Mouse (Mus musculus): ENCODE results near the gene S100a14. TPM values are rescaled to one million over a fixed set of nuclear protein-coding genes. Genes with fewer than 3 reads are reported as not detected.

The S100a14 gene
- polyA plus RNA-seq (2016; fragmentation: Nextera tagmentation; extraction: Ambion mirVana), result 0.66 TPM in 1 of 2 replicates, not detected in the other

GRCm38 (mm10) chr3:90526580-90526979 is at the start of gene S100a14:
TSS of gene S100a14 (plus strand) at chr3:90526856.
- H3K9ac ChIP-seq, result no peak within 1 kb of the TSS
- H3K4me1 ChIP-seq, result no peaks in the 10 kb centered on the region
- no peak for ATAC-seq (ENCODE audit: low FRiP score)
- no peaks in the 10 kb centered on the region for H3K9me3 ChIP-seq (replicated peaks)
- no peak within 1 kb of the TSS for H3K27ac ChIP-seq
- H3K27me3 ChIP-seq, result 0 out of 2 replicates have a peak, but pooled peaks cover 4% of the 10 kb centered on the region
- H3K4me2 ChIP-seq (replicated peaks), result no peak within 1 kb of the TSS
- H3K4me3 ChIP-seq, result no peak within 1 kb of the TSS
- no peaks in the 10 kb centered on the region for H3K36me3 ChIP-seq
- WGBS, result 72% methylated on average over 5 of the region's 5 CpGs

- Histone ChIP-seq H3K9me3 (replicated peaks) (no peaks in the 10 kb centered on the region), H3K27me3 (no peaks in the 10 kb centered on the region), H3K4me2 (replicated peaks) (no peak overlapping the region), H3K4me1 (peaks cover 6% of the 10 kb centered on the region), H3K9ac (no peak overlapping the region), H3K4me3 (no peak overlapping the region), H3K27ac (no peak overlapping the region), H3K36me3 (peaks cover 69% of the 10 kb centered on the region)
- WGBS, result 77% methylated on average over 5 of the region's 5 CpGs
- no peak for ATAC-seq (ENCODE audit: low FRiP score)
These were observed 39.7 kb upstream of the S100a14 start for GRCm38 (mm10) chr3:90486998-90487397.

GRCm38 (mm10) chr3:90488576-90488975 is 38.1 kb upstream of the S100a14 start:
- WGBS, result 93% methylated on average over 6 of the region's 6 CpGs
- peaks cover 53% of the 10 kb centered on the region for H3K36me3 ChIP-seq
- no peak for ATAC-seq (ENCODE audit: low FRiP score)

GRCm38 (mm10) chr3:90490696-90491256 is 35.9 kb upstream of the S100a14 start, which contains the start of gene Snapin:
TSS of gene Snapin (minus strand) at chr3:90491033.
- H3K9ac ChIP-seq, result peak within 1 kb of the TSS; percentile 67
- peak within 1 kb of the TSS; percentile 62 for H3K4me2 ChIP-seq (replicated peaks)
- H3K36me3 ChIP-seq, result peaks cover 43% of the 10 kb centered on the region
- H3K4me3 ChIP-seq, result peak within 1 kb of the TSS; percentile 71
- ATAC-seq (ENCODE audit: low FRiP score), result peak; percentile 98
- WGBS, result 1% methylated on average over 36 of the region's 37 CpGs
- peaks cover 6% of the 10 kb centered on the region for H3K4me1 ChIP-seq
- peak within 1 kb of the TSS; percentile 58; the same call in 1 of the 2 replicates for H3K27ac ChIP-seq
- no peaks in the 10 kb centered on the region for H3K9me3 ChIP-seq (replicated peaks)
- H3K27me3 ChIP-seq, result no peaks in the 10 kb centered on the region

More at GRCm38 (mm10) chr3:90488576-90488975, 38.1 kb upstream of the S100a14 start:
- H3K27ac ChIP-seq, result no peak overlapping the region
- H3K9me3 ChIP-seq (replicated peaks), result no peaks in the 10 kb centered on the region
- H3K27me3 ChIP-seq, result no peaks in the 10 kb centered on the region
- peaks cover 6% of the 10 kb centered on the region for H3K4me1 ChIP-seq
- no peak overlapping the region for H3K4me3 ChIP-seq
- H3K4me2 ChIP-seq (replicated peaks), result no peak overlapping the region
- H3K9ac ChIP-seq, result no peak overlapping the region

- 40% methylated on average over 2 of the region's 2 CpGs for WGBS
- Histone ChIP-seq H3K4me2 (replicated peaks) (no peak overlapping the region), H3K36me3 (peaks cover 43% of the 10 kb centered on the region), H3K27ac (no peak overlapping the region), H3K27me3 (no peaks in the 10 kb centered on the region), H3K9me3 (replicated peaks) (no peaks in the 10 kb centered on the region), H3K4me3 (no peak overlapping the region), H3K4me1 (peaks cover 6% of the 10 kb centered on the region), H3K9ac (no peak overlapping the region)
- peak; percentile 29 for ATAC-seq (ENCODE audit: low FRiP score)
These were observed 35.3 kb upstream of the S100a14 start for GRCm38 (mm10) chr3:90491350-90491749.

- Histone ChIP-seq H3K27me3 (no peaks in the 10 kb centered on the region), H3K27ac (no peak overlapping the region), H3K4me1 (peaks cover 6% of the 10 kb centered on the region), H3K4me2 (replicated peaks) (no peak overlapping the region), H3K4me3 (no peak overlapping the region), H3K9ac (no peak overlapping the region), H3K36me3 (peaks cover 44% of the 10 kb centered on the region), H3K9me3 (replicated peaks) (no peaks in the 10 kb centered on the region)
- 60% methylated on average over 4 of the region's 4 CpGs for WGBS
- ATAC-seq (ENCODE audit: low FRiP score), result no peak
These were observed 32.7 kb upstream of the S100a14 start for GRCm38 (mm10) chr3:90493831-90494540.

GRCm38 (mm10) chr3:90495850-90496525 is 30.7 kb upstream of the S100a14 start:
- no peak for ATAC-seq (ENCODE audit: low FRiP score)
- H3K27ac ChIP-seq, result no peak overlapping the region
- H3K36me3 ChIP-seq, result peaks cover 59% of the 10 kb centered on the region
- H3K9me3 ChIP-seq (replicated peaks), result no peaks in the 10 kb centered on the region
- no peaks in the 10 kb centered on the region for H3K4me1 ChIP-seq
- 95% methylated on average over 7 of the region's 7 CpGs for WGBS
- H3K9ac ChIP-seq, result no peak overlapping the region
- no peak overlapping the region for H3K4me3 ChIP-seq
- H3K4me2 ChIP-seq (replicated peaks), result no peak overlapping the region
- no peaks in the 10 kb centered on the region for H3K27me3 ChIP-seq

- no peak overlapping the region for H3K4me2 ChIP-seq (replicated peaks)
- H3K9ac ChIP-seq, result no peak overlapping the region
- peaks cover 75% of the 10 kb centered on the region for H3K36me3 ChIP-seq
These were observed 29.1 kb upstream of the S100a14 start for GRCm38 (mm10) chr3:90497597-90497996.

GRCm38 (mm10) chr3:90503444-90503843 is 23.2 kb upstream of the S100a14 start:
- Histone ChIP-seq H3K9me3 (replicated peaks) (no peaks in the 10 kb centered on the region), H3K27me3 (no peaks in the 10 kb centered on the region), H3K4me3 (no peak overlapping the region), H3K9ac (no peak overlapping the region), H3K4me1 (peaks cover 13% of the 10 kb centered on the region), H3K27ac (no peak overlapping the region), H3K4me2 (replicated peaks) (no peak overlapping the region), H3K36me3 (peaks cover 84% of the 10 kb centered on the region)
- no peak for ATAC-seq (ENCODE audit: low FRiP score)
- 90% methylated on average over 4 of the region's 4 CpGs for WGBS

More at GRCm38 (mm10) chr3:90497597-90497996, 29.1 kb upstream of the S100a14 start:
- Histone ChIP-seq H3K27ac (no peak overlapping the region), H3K9me3 (replicated peaks) (no peaks in the 10 kb centered on the region), H3K4me3 (no peak overlapping the region), H3K27me3 (no peaks in the 10 kb centered on the region), H3K4me1 (no peaks in the 10 kb centered on the region)
- ATAC-seq (ENCODE audit: low FRiP score), result no peak

GRCm38 (mm10) chr3:90505216-90505615 is 21.4 kb upstream of the S100a14 start:
- H3K9me3 ChIP-seq (replicated peaks), result no peaks in the 10 kb centered on the region
- 94% methylated on average over 5 of the region's 5 CpGs for whole genome bisulfite sequencing
- peaks cover 13% of the 10 kb centered on the region for H3K4me1 ChIP-seq
- H3K36me3 ChIP-seq, result peaks cover 66% of the 10 kb centered on the region
- no peak overlapping the region for H3K4me3 ChIP-seq
- H3K9ac ChIP-seq, result no peak overlapping the region
- no peak for ATAC-seq (ENCODE audit: low FRiP score)
- no peak overlapping the region for H3K4me2 ChIP-seq (replicated peaks)
- no peak overlapping the region for H3K27ac ChIP-seq
- no peaks in the 10 kb centered on the region for H3K27me3 ChIP-seq

- H3K36me3 ChIP-seq, result peaks cover 59% of the 10 kb centered on the region
These were observed 20.3 kb upstream of the S100a14 start for GRCm38 (mm10) chr3:90506362-90506761.

GRCm38 (mm10) chr3:90508287-90508949 is 18.2 kb upstream of the S100a14 start:
- peaks cover 38% of the 10 kb centered on the region for H3K36me3 ChIP-seq
- ATAC-seq (ENCODE audit: low FRiP score), result no peak
- WGBS, result 4% methylated on average over 20 of the region's 20 CpGs
- H3K4me2 ChIP-seq (replicated peaks), result peak overlapping the region; percentile 79
- H3K4me1 ChIP-seq, result peaks cover 13% of the 10 kb centered on the region
- H3K9ac ChIP-seq, result peak overlapping the region; percentile 95
- H3K27ac ChIP-seq, result peak overlapping the region; percentile 94
- H3K27me3 ChIP-seq, result peaks cover 16% of the 10 kb centered on the region
- H3K9me3 ChIP-seq (replicated peaks), result no peaks in the 10 kb centered on the region
- H3K4me3 ChIP-seq, result peak overlapping the region; percentile 91

More at GRCm38 (mm10) chr3:90506362-90506761, 20.3 kb upstream of the S100a14 start:
- no peak for ATAC-seq (ENCODE audit: low FRiP score)
- WGBS, result 95% methylated on average over 3 of the region's 3 CpGs
- no peaks in the 10 kb centered on the region for H3K9me3 ChIP-seq (replicated peaks)
- no peak overlapping the region for H3K9ac ChIP-seq
- H3K27ac ChIP-seq, result no peak overlapping the region
- no peak overlapping the region for H3K4me2 ChIP-seq (replicated peaks)
- H3K4me1 ChIP-seq, result peaks cover 13% of the 10 kb centered on the region
- peaks cover 5% of the 10 kb centered on the region; the same call in 1 of the 2 replicates for H3K27me3 ChIP-seq
- no peak overlapping the region for H3K4me3 ChIP-seq

Measured in hindbrain, embryonic 12.5 days (tissue).